Mouse (Mus musculus): Measurements from ENCODE around the gene Prdx3.

DNA sequence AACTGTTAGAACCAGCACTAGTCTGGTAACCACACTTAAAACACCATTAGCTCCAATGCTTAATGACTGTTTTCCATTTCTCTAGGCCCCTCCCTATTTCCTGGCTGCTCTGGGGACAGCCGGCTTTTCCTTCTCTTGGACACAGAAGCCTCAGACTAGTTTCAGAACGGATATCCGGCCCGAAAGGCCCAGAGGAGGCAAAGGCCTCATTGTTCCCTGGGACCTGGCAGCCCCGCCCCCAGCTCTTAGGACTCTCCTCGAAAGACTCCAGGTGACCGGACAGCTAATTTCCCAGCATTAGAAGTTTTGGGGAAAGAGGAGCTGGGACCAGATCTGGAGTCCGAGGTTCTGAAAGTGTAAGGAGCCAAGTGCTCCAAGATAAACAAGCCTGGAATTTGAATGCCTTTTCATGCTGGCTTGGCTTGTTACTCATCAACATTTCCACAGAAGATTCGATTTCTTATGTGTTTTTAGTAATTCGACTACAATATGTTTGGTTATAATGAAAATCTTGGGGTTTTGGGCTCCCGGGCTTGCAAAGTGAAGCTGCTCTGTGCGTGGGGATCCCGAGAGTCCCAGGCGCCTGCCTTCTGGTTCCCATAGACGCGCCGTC lies 14.9 kb upstream of the Prdx3 start:
- TF ChIP-seq POLR2A (IDR thresholded peaks at IDR 0.05; ENCODE audit: insufficient read length, low read depth), result no peak
- TF ChIP-seq MYOD1 (IDR thresholded peaks at IDR 0.05; ENCODE audit: control insufficient read depth in 1 of 3, insufficient read length in 2 of 3, low read depth in 2 of 3), result no peak
- no peak for TF ChIP-seq POLR2AphosphoS2 (IDR thresholded peaks at IDR 0.05; ENCODE audit: insufficient read length, low read depth)
- TF ChIP-seq E2F4 (IDR thresholded peaks at IDR 0.05; ENCODE audit: insufficient read depth), result no peak
- TF ChIP-seq MYOG (IDR thresholded peaks at IDR 0.05; ENCODE audit: control insufficient read depth in 1 of 3, insufficient read depth in 1 of 3, insufficient read length in 2 of 3, low read depth in 2 of 3), result no peak
- TF ChIP-seq USF1 (IDR thresholded peaks at IDR 0.05; ENCODE audit: low read depth), result no peak
- no peak for TF ChIP-seq MAX (IDR thresholded peaks at IDR 0.05; ENCODE audit: low read depth)
- no peak for TF ChIP-seq TCF12 (IDR thresholded peaks at IDR 0.05; ENCODE audit: insufficient read depth, poor library complexity, severe bottlenecking)
- TF ChIP-seq CEBPB (IDR thresholded peaks at IDR 0.05; ENCODE audit: insufficient read depth, poor library complexity, severe bottlenecking), result no peak
- no peak for TF ChIP-seq TCF3 (IDR thresholded peaks at IDR 0.05; ENCODE audit: insufficient read length, low read depth)
- no peak for TF ChIP-seq REST (IDR thresholded peaks at IDR 0.05; ENCODE audit: insufficient read depth, insufficient read length)
- no peak for TF ChIP-seq SRF (IDR thresholded peaks at IDR 0.05; ENCODE audit: control insufficient read depth, insufficient read length, low read depth)

All from myocyte (in vitro differentiated cells).